Mouse (Mus musculus): Measurements from ENCODE around the gene Antxr2. TPM values are rescaled to one million over a fixed set of nuclear protein-coding genes. Genes with fewer than 3 reads are reported as not detected.

Antxr2 gene
- polyA plus RNA-seq, 2 experiments: 1.1 to 4.0 TPM

GRCm38 (mm10) chr5:97954193-97954772 is 76.6 kb downstream of the Antxr2 start:
- no peak overlapping the region for H3K27ac ChIP-seq
- WGBS (ENCODE audit: insufficient replicate concordance): 76% methylated on average over 5 of the region's 5 CpGs
- no peaks in the 10 kb centered on the region for H3K4me1 ChIP-seq (replicated peaks; ENCODE audit: control insufficient read depth in 2 of 2, insufficient read depth in 2 of 2, low read length in 1 of 2)
- H3K9ac ChIP-seq (replicated peaks): no peak overlapping the region
- H3K36me3 ChIP-seq (replicated peaks; ENCODE audit: control insufficient read depth, insufficient read depth, low read depth): no peaks in the 10 kb centered on the region; the same call in 1 of the 2 replicates
- DNase-seq (ENCODE audit: low read depth in 3 of 3, low spot score in 3 of 3) (no peak), ATAC-seq (ENCODE audit: insufficient read depth) (no peak)
- TF ChIP-seq CTCF (IDR thresholded peaks at IDR 0.05; ENCODE audit: low read depth): no peak
- no peak for TF ChIP-seq EP300 (IDR thresholded peaks at IDR 0.05; ENCODE audit: low read depth)
- no peaks in the 10 kb centered on the region for H3K9me3 ChIP-seq (ENCODE audit: control insufficient read depth, low read length)
- H3K27me3 ChIP-seq (ENCODE audit: control insufficient read depth, insufficient read depth, low read length): no peaks in the 10 kb centered on the region
- H3K4me2 ChIP-seq (ENCODE audit: low read depth): no peak overlapping the region
- no peak overlapping the region for H3K4me3 ChIP-seq (ENCODE audit: insufficient read depth in 1 of 2, low read depth in 2 of 2, low read length in 2 of 2)

GRCm38 (mm10) chr5:97953241-97953920 is 77.5 kb downstream of the Antxr2 start:
- H3K4me2 ChIP-seq (ENCODE audit: low read depth): no peak overlapping the region
- no peak overlapping the region for H3K27ac ChIP-seq
- no peaks in the 10 kb centered on the region for H3K27me3 ChIP-seq (ENCODE audit: control insufficient read depth, insufficient read depth, low read length)
- TF ChIP-seq CTCF (IDR thresholded peaks at IDR 0.05; ENCODE audit: low read depth): no peak
- no peak for TF ChIP-seq EP300 (IDR thresholded peaks at IDR 0.05; ENCODE audit: low read depth)
- no peaks in the 10 kb centered on the region; the same call in 1 of the 2 replicates for H3K36me3 ChIP-seq (replicated peaks; ENCODE audit: control insufficient read depth, insufficient read depth, low read depth)
- ATAC-seq (ENCODE audit: insufficient read depth) (no peak), DNase-seq (ENCODE audit: low read depth in 3 of 3, low spot score in 3 of 3) (no peak)
- H3K9me3 ChIP-seq (ENCODE audit: control insufficient read depth, low read length): no peaks in the 10 kb centered on the region
- no peak overlapping the region for H3K9ac ChIP-seq (replicated peaks)
- no peaks in the 10 kb centered on the region for H3K4me1 ChIP-seq (replicated peaks; ENCODE audit: control insufficient read depth in 2 of 2, insufficient read depth in 2 of 2, low read length in 1 of 2)
- 71% methylated on average over 11 of the region's 11 CpGs for WGBS (ENCODE audit: insufficient replicate concordance)
- H3K4me3 ChIP-seq (ENCODE audit: insufficient read depth in 1 of 2, low read depth in 2 of 2, low read length in 2 of 2): no peak overlapping the region

- no peak overlapping the region for H3K9ac ChIP-seq (replicated peaks)
- no peaks in the 10 kb centered on the region for H3K27me3 ChIP-seq (ENCODE audit: control insufficient read depth, insufficient read depth, low read length)
- H3K9me3 ChIP-seq (ENCODE audit: control insufficient read depth, low read length): no peaks in the 10 kb centered on the region
- no peak for TF ChIP-seq EP300 (IDR thresholded peaks at IDR 0.05; ENCODE audit: low read depth)
- no peak for TF ChIP-seq CTCF (IDR thresholded peaks at IDR 0.05; ENCODE audit: low read depth)
- no peak overlapping the region for H3K4me2 ChIP-seq (ENCODE audit: low read depth)
- no peaks in the 10 kb centered on the region for H3K4me1 ChIP-seq (replicated peaks; ENCODE audit: control insufficient read depth in 2 of 2, insufficient read depth in 2 of 2, low read length in 1 of 2)
- H3K36me3 ChIP-seq (replicated peaks; ENCODE audit: control insufficient read depth, insufficient read depth, low read depth): no peaks in the 10 kb centered on the region
- WGBS (ENCODE audit: insufficient replicate concordance): 70% methylated on average over 3 of the region's 3 CpGs
- ATAC-seq (ENCODE audit: insufficient read depth) (no peak), DNase-seq (ENCODE audit: low read depth in 3 of 3, low spot score in 3 of 3) (no peak)
- H3K27ac ChIP-seq: no peak overlapping the region
- H3K4me3 ChIP-seq (ENCODE audit: insufficient read depth in 1 of 2, low read depth in 2 of 2, low read length in 2 of 2): no peak overlapping the region
These were observed 83.6 kb downstream of the Antxr2 start for GRCm38 (mm10) chr5:97947261-97947660.

DNA sequence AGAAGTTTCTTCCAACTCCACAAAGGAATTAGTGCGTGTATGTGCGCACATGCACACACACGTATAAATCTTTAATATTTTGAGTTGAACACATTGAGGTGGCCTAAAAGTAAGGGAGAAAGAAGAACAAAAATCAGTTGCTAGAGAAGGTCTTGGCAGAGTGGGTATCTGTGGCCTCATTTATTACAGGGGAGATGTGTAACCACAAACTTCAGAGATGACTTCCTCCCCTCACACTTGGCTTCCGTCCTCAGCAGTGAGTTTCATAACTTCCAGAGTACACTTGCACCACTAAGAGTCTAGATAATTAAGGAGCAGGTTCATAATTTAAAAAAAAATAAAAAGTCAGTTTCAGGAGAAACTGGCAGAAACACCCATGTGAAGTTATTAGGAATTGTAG is 84.6 kb downstream of the Antxr2 start:
- H3K36me3 ChIP-seq (replicated peaks; ENCODE audit: control insufficient read depth, insufficient read depth, low read depth): no peaks in the 10 kb centered on the region
- no peak for ATAC-seq (ENCODE audit: insufficient read depth)
- no peak overlapping the region for H3K27ac ChIP-seq
- H3K27me3 ChIP-seq (ENCODE audit: control insufficient read depth, insufficient read depth, low read length): no peaks in the 10 kb centered on the region
- no peak overlapping the region for H3K4me3 ChIP-seq (ENCODE audit: insufficient read depth in 1 of 2, low read depth in 2 of 2, low read length in 2 of 2)
- no peak for DNase-seq (ENCODE audit: low read depth in 3 of 3, low spot score in 3 of 3)
- no peak overlapping the region for H3K4me2 ChIP-seq (ENCODE audit: low read depth)
- H3K9ac ChIP-seq (replicated peaks): no peak overlapping the region
- H3K9me3 ChIP-seq (ENCODE audit: control insufficient read depth, low read length): no peaks in the 10 kb centered on the region
- TF ChIP-seq EP300 (IDR thresholded peaks at IDR 0.05; ENCODE audit: low read depth) (no peak), CTCF (IDR thresholded peaks at IDR 0.05; ENCODE audit: low read depth) (no peak)
- 51% methylated on average over 4 of the region's 4 CpGs for WGBS (ENCODE audit: insufficient replicate concordance)
- H3K4me1 ChIP-seq (replicated peaks; ENCODE audit: control insufficient read depth in 2 of 2, insufficient read depth in 2 of 2, low read length in 1 of 2): no peaks in the 10 kb centered on the region
